Mouse (Mus musculus) B cell, adult (primary cell): Measurements from ENCODE around the gene Phospho2. TPM values are rescaled to one million over a fixed set of nuclear protein-coding genes. Genes with fewer than 3 reads are reported as not detected.

Experiments used
- total RNA-seq: library from RNA; stranded (reverse); gene quantifications from 4 replicates; pipeline ENCODE4 v1.2.4, GENCODE M21; 2023; ENCODE audit not compliant: inconsistent age

Phospho2 gene
- 36.4 to 40.2 TPM (median 39.4 TPM) in 4 replicates for total RNA-seq

GRCm38 (mm10) chr2:69789429-69790069 lies at the start of gene Phospho2, which contains the start of gene Ccdc173:
Gene Phospho2 (plus strand): TSS chr2:69789623.
Gene Ccdc173 (minus strand): TSS chr2:69789575.

GRCm38 (mm10) chr2:69821711-69822110 lies 32.3 kb downstream of the Phospho2 start, which contains the start of gene Klhl23:
Gene Klhl23 (plus strand): TSS chr2:69821944.

Other genes starting within 250 kb of the Phospho2 start
- 0.03 TPM in 2 of 4 replicates, not detected in the others for gene Lrp2, start 203.6 kb upstream of the Phospho2 start, total RNA-seq
- 1.1 to 2.3 TPM (median 1.5 TPM) in 4 replicates for gene Bbs5, start 142.5 kb upstream of the Phospho2 start, total RNA-seq
- gene Klhl41, start 119.5 kb upstream of the Phospho2 start, total RNA-seq, result 4.4 to 4.5 TPM in 2 of 4 replicates, not detected in the others
- gene Fastkd1, start 76.1 kb upstream of the Phospho2 start, total RNA-seq, result 20.8 to 28.9 TPM (median 24.5 TPM) in 4 replicates
- gene Ppig, start 67.1 kb upstream of the Phospho2 start, total RNA-seq, result 81.9 to 115 TPM (median 100 TPM) in 4 replicates
- 3.3 to 4.6 TPM (median 3.7 TPM) in 4 replicates for gene Ccdc173, start within 50 bp of the Phospho2 start, total RNA-seq
- 0.35 to 0.42 TPM (median 0.42 TPM) in 3 of 4 replicates, not detected in the other for gene Klhl23, start 32.3 kb downstream of the Phospho2 start, total RNA-seq
- 154 to 199 TPM (median 185 TPM) in 4 replicates for gene Ssb, start 71.9 kb downstream of the Phospho2 start, total RNA-seq
- 13.5 to 18.1 TPM (median 17.0 TPM) in 4 replicates for gene Mettl5, start 96.0 kb downstream of the Phospho2 start, total RNA-seq
- gene Ubr3, start 107.6 kb downstream of the Phospho2 start, total RNA-seq, result 61.5 to 88.5 TPM (median 80.4 TPM) in 4 replicates
- gene Myo3b, start 249.5 kb downstream of the Phospho2 start, total RNA-seq, result 0.36 to 1.0 TPM (median 0.58 TPM) in 4 replicates